Mouse (Mus musculus) megakaryocyte-erythroid progenitor cell, adult 5-6 weeks (primary cell): Measurements from ENCODE around the gene Gapvd1. TPM values are rescaled to one million over a fixed set of nuclear protein-coding genes. Genes with fewer than 3 reads are reported as not detected.

ENCODE experiments used
- ATAC-seq: replicated peaks from 2 replicates; pipeline ENCODE4 v1.8.0; 2016; ENCODE audit warnings: mild to moderate bottlenecking, inconsistent platforms; ENCODE audit not compliant: severe bottlenecking, poor library complexity, low FRiP score, low TSS enrichment
- total RNA-seq, 2 experiments: library from RNA; stranded (forward) in 1 of 2; stranded (reverse) in 1 of 2; fragments of 200-1000, 215-1000 nt in 1 of 2; fragments of >200 nt in 1 of 2; fragmentation: Nextera tagmentation in 1 of 2; gene quantifications; 2 replicates each; pipeline ENCODE4 v1.2.3; 2014 to 2017

The Gapvd1 gene
- total RNA-seq, 2 experiments from 2014 or later: 87.5 to 99.7 TPM

GRCm38 (mm10) chr2:34645851-34646540 lies 109.0 kb downstream of the Gapvd1 start:
- ATAC-seq: peak; percentile 94

- peak; percentile 55 for ATAC-seq
These were observed 110.2 kb downstream of the Gapvd1 start for GRCm38 (mm10) chr2:34644571-34645526.

- ATAC-seq: 0 out of 2 replicates have a peak, but pooled peaks have one; percentile 15
These were observed 112.7 kb downstream of the Gapvd1 start for GRCm38 (mm10) chr2:34642351-34642750.

- no peak for ATAC-seq
These were observed 115.3 kb downstream of the Gapvd1 start for GRCm38 (mm10) chr2:34639725-34640124.

- ATAC-seq: peak; percentile 67
These were observed 115.9 kb downstream of the Gapvd1 start for GRCm38 (mm10) chr2:34638955-34639650.

GRCm38 (mm10) chr2:34635249-34636165 lies 119.5 kb downstream of the Gapvd1 start:
- ATAC-seq: peak; percentile 72

GRCm38 (mm10) chr2:34632051-34632450 lies 123.0 kb downstream of the Gapvd1 start:
- ATAC-seq: no peak

GRCm38 (mm10) chr2:34630445-34630844 lies 124.6 kb downstream of the Gapvd1 start:
- ATAC-seq: no peak

GRCm38 (mm10) chr2:34629758-34630157 lies 125.3 kb downstream of the Gapvd1 start:
- no peak for ATAC-seq

- no peak for ATAC-seq
These were observed 126.0 kb downstream of the Gapvd1 start for GRCm38 (mm10) chr2:34628903-34629540.

GRCm38 (mm10) chr2:34627328-34628226 lies 127.5 kb downstream of the Gapvd1 start:
- 0 out of 2 replicates have a peak, but pooled peaks have one; percentile 13 for ATAC-seq

Other genes with a start within 250 kb of the Gapvd1 start
- gene Hspa5, start 16.7 kb upstream of the Gapvd1 start, total RNA-seq (2014; fragmentation: Nextera tagmentation): 185 and 219 TPM in 2 replicates
- gene Hspa5, start 16.7 kb upstream of the Gapvd1 start, total RNA-seq (2017): 866 and 884 TPM in 2 replicates
- 23.3 and 30.8 TPM in 2 replicates for gene Rabepk, start 44.7 kb upstream of the Gapvd1 start, total RNA-seq (2014; fragmentation: Nextera tagmentation)
- 46.9 and 53.8 TPM in 2 replicates for gene Rabepk, start 44.7 kb upstream of the Gapvd1 start, total RNA-seq (2017)
- 46.3 and 61.9 TPM in 2 replicates for gene Fbxw2, start 71.1 kb upstream of the Gapvd1 start, total RNA-seq (2014; fragmentation: Nextera tagmentation)
- gene Fbxw2, start 71.1 kb upstream of the Gapvd1 start, total RNA-seq (2017): 73.6 and 75.1 TPM in 2 replicates
- 0.37 and 1.9 TPM in 2 replicates for gene Gm34653, start 77.8 kb upstream of the Gapvd1 start, total RNA-seq (2014; fragmentation: Nextera tagmentation)
- gene Gm34653, start 77.8 kb upstream of the Gapvd1 start, total RNA-seq (2017): not detected in 2 replicates
- not detected in 2 replicates for gene Cutal, start 119.2 kb upstream of the Gapvd1 start, total RNA-seq (2014; fragmentation: Nextera tagmentation)
- gene Cutal, start 119.2 kb upstream of the Gapvd1 start, total RNA-seq (2017): not detected in 2 replicates
- gene Psmd5, start 119.7 kb upstream of the Gapvd1 start, total RNA-seq (2014; fragmentation: Nextera tagmentation): 103 and 135 TPM in 2 replicates
- gene Psmd5, start 119.7 kb upstream of the Gapvd1 start, total RNA-seq (2017): 41.4 and 42.0 TPM in 2 replicates
- 6.7 and 12.0 TPM in 2 replicates for gene Phf19, start 158.8 kb upstream of the Gapvd1 start, total RNA-seq (2014; fragmentation: Nextera tagmentation)
- gene Phf19, start 158.8 kb upstream of the Gapvd1 start, total RNA-seq (2017): 2.6 and 3.2 TPM in 2 replicates
- gene Traf1, start 206.5 kb upstream of the Gapvd1 start, total RNA-seq (2014; fragmentation: Nextera tagmentation): 0.94 and 14.2 TPM in 2 replicates
- gene Traf1, start 206.5 kb upstream of the Gapvd1 start, total RNA-seq (2017): 0.38 and 5.5 TPM in 2 replicates